Mouse (Mus musculus): ENCODE measurements at regions not wholly inside any gene's neighbourhood (a gene's known extent, or its start where the extent isn't known, plus 50 kb on each side); places are given as distances from the start of the nearest gene placed in this dataset.
A peak's percentile ranks its signal among the peaks of the same experiment; 100 is the strongest.

DNA sequence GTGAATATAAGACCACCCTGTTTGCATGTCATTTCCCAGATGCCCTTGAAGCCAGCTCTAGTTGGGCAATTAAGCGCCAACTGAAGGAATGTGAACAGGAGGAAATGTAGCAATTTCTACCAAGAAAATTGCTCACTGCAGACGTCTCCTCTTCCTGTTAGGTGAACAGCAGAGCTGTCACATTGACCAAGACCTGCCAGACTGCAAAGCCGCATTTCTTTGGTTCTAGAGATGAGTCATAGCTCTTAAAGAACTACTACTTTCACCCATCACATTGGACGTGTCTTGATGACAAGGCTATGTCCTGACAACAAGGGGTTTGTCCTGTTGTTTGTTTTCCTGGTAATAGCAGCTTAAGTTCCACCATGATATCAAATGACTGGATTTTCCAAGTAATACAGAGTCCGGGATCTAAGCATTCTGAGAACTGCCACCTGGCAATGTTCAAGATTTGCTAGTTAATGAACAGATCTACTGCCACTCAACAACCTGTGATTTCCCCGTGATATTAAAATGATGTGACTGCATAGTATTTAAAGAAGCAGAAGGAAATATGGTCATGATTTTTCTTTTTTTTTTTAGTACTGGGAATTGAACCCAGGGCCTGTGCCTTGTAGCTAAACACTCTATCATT is 68.2 kb upstream of the Fndc3a start:
- DNase-seq: no peak

GRCm38 (mm10) chr14:72770237-72770636 is 60.4 kb upstream of the Fndc3a start:
- peak; percentile 2 for DNase-seq

DNA sequence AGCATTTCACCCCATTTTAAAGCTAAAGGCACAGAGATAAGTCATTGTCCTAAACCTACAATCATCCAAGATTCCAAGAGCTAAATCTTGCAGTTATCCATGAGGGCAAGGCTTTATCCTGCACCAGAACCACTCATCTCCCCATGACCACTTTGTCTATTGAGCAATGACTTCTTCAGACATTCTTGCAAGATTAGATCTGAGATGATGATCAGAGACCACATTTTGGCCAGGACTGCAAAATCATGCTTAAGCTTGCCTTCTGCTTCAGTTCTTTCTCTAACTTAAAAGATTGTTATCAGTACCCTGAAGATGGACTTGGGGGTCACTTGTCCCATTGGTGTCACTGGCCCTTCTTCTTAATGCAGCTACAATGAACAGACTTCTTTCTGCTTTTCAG is 50.3 kb upstream of the Fndc3a start:
- DNase-seq: no peak

Data from retina, postnatal 1 day (tissue).